Mouse (Mus musculus) spleen, adult 2 months (tissue): ENCODE measurements around the gene Prkx. TPM values are rescaled to one million over a fixed set of nuclear protein-coding genes. Genes with fewer than 3 reads are reported as not detected.
A peak's percentile ranks its signal among the peaks of the same experiment; 100 is the strongest.

Experiments
- DNase-seq, 2 experiments: peaks; one replicate each; pipeline versions ENCODE4 v3.0.0 to v3.0.0-alpha.2; 2012 to 2021; ENCODE audit warnings: low spot score in 2 of 2, low read depth in 1 of 2
- H3K27ac ChIP-seq: fragments of 200-500 bp; 2 replicates; pipeline ENCODE4 v1.5.1; 2012; ENCODE audit warnings: low read length, inconsistent platforms; ENCODE audit not compliant: insufficient read depth
- H3K27me3 ChIP-seq: fragments of 200-500 bp; 2 replicates; pipeline ENCODE4 v1.6.1; 2012; ENCODE audit warnings: mild to moderate bottlenecking, moderate library complexity, low read length, inconsistent platforms; ENCODE audit not compliant: control insufficient read depth, insufficient read depth
- H3K36me3 ChIP-seq: fragments of 200-500 bp; 2 replicates; pipeline ENCODE4 v1.6.1; 2012; ENCODE audit warnings: mild to moderate bottlenecking, low read length, inconsistent platforms; ENCODE audit not compliant: control insufficient read depth, insufficient read depth
- H3K4me1 ChIP-seq: fragments of 200-500 bp; 2 replicates; pipeline ENCODE4 v1.6.1; 2011; ENCODE audit warnings: inconsistent platforms; ENCODE audit not compliant: control insufficient read depth, insufficient read depth, insufficient read length
- H3K4me3 ChIP-seq: fragments of 200-500 bp; 2 replicates; pipeline ENCODE4 v1.5.1; 2011; ENCODE audit warnings: mild to moderate bottlenecking, inconsistent platforms; ENCODE audit not compliant: insufficient read depth, insufficient read length; ENCODE audit errors: extremely low read depth
- CTCF ChIP-seq: fragments of 200-500 bp; IDR thresholded peaks from 2 replicates; pipeline ENCODE4 v1.5.1; 2011; ENCODE audit warnings: mild to moderate bottlenecking, inconsistent platforms; ENCODE audit not compliant: insufficient read depth, insufficient read length, insufficient replicate concordance; ENCODE audit errors: extremely low read depth
- POLR2A ChIP-seq: fragments of 200-500 bp; IDR thresholded peaks from 2 replicates; pipeline ENCODE4 v1.6.1; 2011; ENCODE audit warnings: low read depth, low read length, inconsistent platforms
- WGBS: fragments of 180-500 bp; shearing (Covaris S2); methylation state at CpG from one replicate; pipeline ENCODE4 v1.1.7; 2018; 5-methylcytosine and 5-hydroxymethylcytosine counted together
- polyA plus RNA-seq: library from polyadenylated mRNA; depleted of rRNA; stranded (reverse); fragments of >200 nt; gene quantifications from 2 replicates; pipeline ENCODE4 v1.2.3, GENCODE M21; 2012; rRNA removed

The Prkx gene
- polyA plus RNA-seq, 1 experiment, result 7.0 TPM

- Histone ChIP-seq H3K36me3 (peaks cover 1% of the 10 kb centered on the region; the same call in 1 of the 2 replicates), H3K27me3 (no peaks in the 10 kb centered on the region), H3K4me3 (no peak overlapping the region), H3K27ac (no peak overlapping the region), H3K4me1 (no peaks in the 10 kb centered on the region)
- DNase-seq, result peak in 1 of 2 experiments; percentile 6
- TF ChIP-seq POLR2A (no peak), CTCF (no peak)
Measured at GRCm38 (mm10) chrX:77777822-77778221, 18.3 kb downstream of the Prkx start.

- no peak for DNase-seq
- peaks cover 2% of the 10 kb centered on the region; the same call in 1 of the 2 replicates for H3K36me3 ChIP-seq
- 92% methylated on average over 3 of the region's 3 CpGs for WGBS
- no peak overlapping the region for H3K27ac ChIP-seq
- H3K4me1 ChIP-seq, result no peaks in the 10 kb centered on the region
- no peak overlapping the region for H3K4me3 ChIP-seq
- no peak for TF ChIP-seq CTCF
- TF ChIP-seq POLR2A, result no peak
- no peaks in the 10 kb centered on the region for H3K27me3 ChIP-seq
Measured at GRCm38 (mm10) chrX:77765153-77765552, 30.9 kb downstream of the Prkx start.

- no peak for DNase-seq
- Histone ChIP-seq H3K27me3 (no peaks in the 10 kb centered on the region), H3K4me1 (no peaks in the 10 kb centered on the region), H3K36me3 (no peaks in the 10 kb centered on the region), H3K27ac (no peak overlapping the region), H3K4me3 (no peak overlapping the region)
- WGBS, result 49% methylated on average over 2 of the region's 2 CpGs
- TF ChIP-seq POLR2A (no peak), CTCF (no peak)
Measured at GRCm38 (mm10) chrX:77744260-77744659, 51.8 kb downstream of the Prkx start.

GRCm38 (mm10) chrX:77741383-77741782 is 54.7 kb downstream of the Prkx start:
- DNase-seq, result peak in 1 of 2 experiments; percentile 10

GRCm38 (mm10) chrX:77733930-77734536 is 62.0 kb downstream of the Prkx start:
- WGBS, result 79% methylated on average over 9 of the region's 9 CpGs
- Histone ChIP-seq H3K36me3 (no peaks in the 10 kb centered on the region), H3K27me3 (no peaks in the 10 kb centered on the region), H3K4me1 (no peaks in the 10 kb centered on the region), H3K4me3 (no peak overlapping the region), H3K27ac (no peak overlapping the region)
- TF ChIP-seq POLR2A, result no peak
- TF ChIP-seq CTCF, result no peak
- DNase-seq, result no peak

More at GRCm38 (mm10) chrX:77741383-77741782, 54.7 kb downstream of the Prkx start:
- no peaks in the 10 kb centered on the region for H3K36me3 ChIP-seq
- no peaks in the 10 kb centered on the region for H3K27me3 ChIP-seq
- TF ChIP-seq POLR2A (no peak), CTCF (peak; percentile 19; the same call in 1 of the 2 replicates)
- H3K27ac ChIP-seq, result no peak overlapping the region
- no peak overlapping the region for H3K4me3 ChIP-seq
- no peaks in the 10 kb centered on the region for H3K4me1 ChIP-seq
- 11% methylated on average over 1 of the region's 1 CpGs for WGBS

- 21% methylated on average over 2 of the region's 2 CpGs for WGBS
- Histone ChIP-seq H3K4me1 (no peaks in the 10 kb centered on the region), H3K27ac (no peak overlapping the region), H3K4me3 (no peak overlapping the region), H3K27me3 (no peaks in the 10 kb centered on the region), H3K36me3 (no peaks in the 10 kb centered on the region)
- DNase-seq, result peak in 1 of 2 experiments; percentile 2
- TF ChIP-seq CTCF (no peak), POLR2A (no peak)
Measured at GRCm38 (mm10) chrX:77720298-77720697, 75.8 kb downstream of the Prkx start.

Other genes with a start within 250 kb of the Prkx start
- gene Pbsn, start 57.3 kb upstream of the Prkx start, polyA plus RNA-seq, result not detected in 2 replicates
- not detected in 2 replicates for gene Gm14744, start 68.5 kb upstream of the Prkx start, polyA plus RNA-seq
- gene 5430402E10Rik, start 128.8 kb upstream of the Prkx start, polyA plus RNA-seq, result not detected in 2 replicates